Mouse (Mus musculus) C2C12 (cell line): ENCODE results near the gene Gtf2ird1.

Source experiments
- CEBPB ChIP-seq: IDR thresholded peaks from one replicate; pipeline ENCODE4 v1.6.1; 2011; ENCODE audit warnings: low read depth, mild to moderate bottlenecking, control low read depth, moderate library complexity
- CTCF ChIP-seq: IDR thresholded peaks from one replicate; pipeline ENCODE4 v1.5.1; 2011; ENCODE audit not compliant: control insufficient read depth, insufficient read depth, insufficient read length
- FOSL1 ChIP-seq: IDR thresholded peaks from one replicate; pipeline ENCODE4 v1.8.0; 2011; ENCODE audit warnings: mild to moderate bottlenecking, low read length; ENCODE audit not compliant: poor library complexity, insufficient read depth, severe bottlenecking
- MAX ChIP-seq: IDR thresholded peaks from one replicate; pipeline ENCODE4 v1.6.1; 2011; ENCODE audit warnings: mild to moderate bottlenecking, control low read depth
- MYOD1 ChIP-seq: IDR thresholded peaks from one replicate; pipeline ENCODE4 v1.6.1; 2011; ENCODE audit warnings: low read depth; ENCODE audit not compliant: control insufficient read depth, insufficient read length
- MYOG ChIP-seq: IDR thresholded peaks from one replicate; pipeline ENCODE4 v1.6.1; 2011; ENCODE audit not compliant: control insufficient read depth, insufficient read length; ENCODE audit errors: extremely low read depth
- USF1 ChIP-seq: IDR thresholded peaks from one replicate; pipeline ENCODE4 v1.6.1; 2011; ENCODE audit warnings: low read depth, mild to moderate bottlenecking, control low read depth, moderate library complexity

DNA sequence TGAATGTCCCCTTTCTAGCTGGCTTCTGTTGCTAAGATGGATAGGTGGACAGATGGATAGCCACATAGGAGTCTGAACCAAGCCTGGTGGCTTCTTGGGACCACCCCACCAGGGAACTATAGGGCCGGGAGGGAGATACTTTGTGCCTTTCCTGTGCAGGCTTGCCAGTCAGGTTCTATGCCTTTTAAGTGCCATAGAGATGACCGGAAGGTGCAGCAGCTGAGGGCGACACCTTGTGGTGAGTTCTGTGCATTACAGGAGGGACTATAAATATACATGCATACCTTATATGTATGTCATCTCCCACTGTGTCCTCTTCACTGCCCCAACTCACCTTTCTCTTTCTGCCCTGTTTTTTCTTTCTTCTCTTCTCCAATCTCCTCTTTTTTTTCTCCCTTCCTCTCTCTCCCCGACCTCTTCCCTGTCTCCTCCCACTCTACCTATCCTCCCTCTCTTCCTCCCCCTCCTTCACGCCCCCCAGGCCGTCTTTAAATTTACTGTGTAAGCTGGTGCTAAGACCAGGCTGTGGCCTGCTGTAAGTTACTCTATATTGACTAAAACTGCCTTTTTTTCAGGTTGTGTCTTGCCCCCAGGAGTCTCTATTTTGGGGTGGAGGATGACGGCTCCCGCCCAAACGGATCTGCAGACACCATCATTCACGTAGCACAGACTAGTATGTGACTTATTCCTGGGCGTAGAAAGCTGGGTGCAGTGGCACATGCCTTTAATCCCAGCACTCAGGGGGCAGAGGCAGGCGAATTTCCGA lies 29.6 kb upstream of the Gtf2ird1 start:
- TF ChIP-seq CTCF (peak; percentile 81), MYOG (no peak), FOSL1 (no peak), MAX (no peak), USF1 (no peak), MYOD1 (no peak), CEBPB (no peak)
